Mouse (Mus musculus): Measurements from ENCODE around the gene Tbc1d25.

DNA sequence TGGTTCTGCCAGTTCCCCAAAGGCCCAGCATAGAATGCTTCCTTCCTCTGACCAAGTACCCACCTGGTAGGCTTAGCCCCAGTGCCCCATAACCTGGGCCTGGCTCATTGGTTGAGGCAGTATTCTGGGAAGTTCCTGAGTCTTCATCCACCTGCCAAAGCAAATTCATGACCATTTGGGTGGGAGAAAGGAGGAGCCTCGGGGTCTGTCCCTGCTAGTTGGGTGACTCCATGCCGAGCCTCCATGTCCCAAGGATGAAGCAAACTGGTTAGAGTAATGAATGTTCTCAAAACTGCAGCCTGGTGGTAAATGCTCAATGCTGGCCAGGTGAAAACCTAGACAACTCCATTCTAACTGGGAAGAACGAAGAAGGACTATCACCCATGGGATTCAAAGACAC is 34.9 kb downstream of the Tbc1d25 start:
- TF ChIP-seq CTCF (IDR thresholded peaks at IDR 0.05) (no peak), EP300 (IDR thresholded peaks at IDR 0.05) (no peak)

All from lung, postnatal 0 days (tissue).